Mouse (Mus musculus) CH12.LX (cell line): ENCODE measurements around the gene Ngef.

ENCODE experiments used
- CTCF ChIP-seq, 2 experiments: IDR thresholded peaks in 1 of 2; conservative IDR thresholded peaks in 1 of 2; 2 replicates each; pipeline ENCODE4 v1.5.1; 2011 to 2012; ENCODE audit warnings: low read depth in 2 of 2, low read length in 2 of 2, improper control_type of control experiment in 1 of 2, inconsistent platforms in 1 of 2, mild to moderate bottlenecking in 1 of 2, moderate library complexity in 1 of 2
- JUND ChIP-seq: conservative IDR thresholded peaks from 2 replicates; pipeline ENCODE4 v1.6.1; 2011; ENCODE audit warnings: low read depth, low read length, improper control_type of control experiment
- MYC ChIP-seq: IDR thresholded peaks from 2 replicates; pipeline ENCODE4 v1.6.1; 2011; ENCODE audit warnings: low read depth, mild to moderate bottlenecking, improper control_type of control experiment, low read length
- NELFE ChIP-seq: IDR thresholded peaks from 2 replicates; pipeline ENCODE4 v1.6.1; 2011; ENCODE audit warnings: low read depth, low read length, improper control_type of control experiment
- POLR2A ChIP-seq: IDR thresholded peaks from 2 replicates; pipeline ENCODE4 v1.6.1; 2011; ENCODE audit warnings: low read depth, mild to moderate bottlenecking, improper control_type of control experiment, low read length
- TCF12 ChIP-seq: IDR thresholded peaks from 2 replicates; pipeline ENCODE4 v1.6.1; 2014; ENCODE audit warnings: low read depth, mild to moderate bottlenecking, inconsistent platforms, low read length, improper control_type of control experiment
- ZKSCAN1 ChIP-seq: IDR thresholded peaks from 2 replicates; pipeline ENCODE4 v1.6.1; 2012; ENCODE audit warnings: low read depth, inconsistent platforms, low read length, improper control_type of control experiment, borderline replicate concordance

DNA sequence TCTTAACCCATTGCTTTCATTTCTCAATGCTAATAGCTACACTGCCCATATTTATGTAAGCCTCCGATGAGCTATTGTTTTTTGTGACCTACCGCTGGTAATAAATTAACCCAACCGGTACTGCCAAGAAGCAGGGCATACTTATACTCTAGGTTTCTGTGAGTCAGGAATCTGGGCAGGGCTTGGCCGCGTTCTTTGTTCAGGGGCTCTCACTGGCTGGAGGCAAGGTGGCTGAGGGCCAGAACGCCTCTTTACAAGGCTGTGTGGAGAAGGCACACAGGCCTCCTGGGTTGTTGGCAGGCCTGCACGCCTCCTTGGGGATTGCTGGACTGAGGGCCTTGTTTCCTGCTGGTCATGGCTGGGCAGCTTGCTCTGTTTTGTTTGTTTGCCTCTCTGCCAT, 1.1 kb upstream of the Ngef start:
- no peak for TF ChIP-seq CTCF (conservative IDR thresholded peaks at IDR 0.05 in 1 of 2, IDR thresholded peaks at IDR 0.05 in 1 of 2; ENCODE audit: low read depth in 2 of 2, low read length in 2 of 2)
- TF ChIP-seq TCF12: no peak
- TF ChIP-seq ZKSCAN1: no peak
- TF ChIP-seq POLR2A: no peak
- no peak for TF ChIP-seq JUND
- no peak for TF ChIP-seq MYC
- TF ChIP-seq NELFE: no peak
